Mouse (Mus musculus) small intestine, adult 2 months (tissue): ENCODE results near the gene Zfp983.

Experiments
- CTCF ChIP-seq: fragments of 200-500 bp; IDR thresholded peaks from 2 replicates; pipeline ENCODE4 v1.5.1; 2012; ENCODE audit warnings: low read depth, mild to moderate bottlenecking, control low read depth, inconsistent platforms, low read length, moderate library complexity, mixed read lengths; ENCODE audit not compliant: insufficient replicate concordance, insufficient read length; ENCODE audit errors: extremely low read depth
- POLR2A ChIP-seq: fragments of 200-500 bp; IDR thresholded peaks from 2 replicates; pipeline ENCODE4 v1.6.1; 2012; ENCODE audit warnings: low read depth, mild to moderate bottlenecking, control low read depth, inconsistent platforms, low read length, moderate library complexity

DNA sequence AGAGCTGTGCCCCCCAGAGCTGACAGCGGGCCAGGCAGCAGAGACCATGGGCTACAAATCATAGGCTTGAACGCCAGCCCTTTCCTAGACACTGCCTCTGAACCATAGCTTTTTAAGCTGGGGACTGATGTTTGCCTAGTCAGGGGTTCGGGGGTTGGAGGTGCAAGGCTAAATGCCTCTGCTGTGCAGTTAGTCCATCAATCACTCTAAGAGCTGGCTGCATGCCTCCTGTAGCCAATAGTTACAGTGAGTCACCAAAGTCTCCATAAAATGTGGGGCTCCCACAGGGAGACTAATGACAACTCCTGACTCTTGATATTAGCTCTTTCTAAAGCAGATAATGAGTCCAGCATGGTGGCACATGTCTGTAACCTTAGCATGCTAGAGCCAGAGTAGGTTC lies 1.6 kb upstream of the Zfp983 start:
- no peak for TF ChIP-seq POLR2A
- no peak for TF ChIP-seq CTCF
